Mouse (Mus musculus) midbrain, embryonic 16.5 days (tissue): ENCODE measurements around the gene Capn5. TPM values are rescaled to one million over a fixed set of nuclear protein-coding genes. Genes with fewer than 3 reads are reported as not detected.

Experiments
- ATAC-seq: fragments of 200-750 bp; cut with Nextera tagmentation; 2 replicates; pipeline ENCODE4 v1.8.0; 2017; ENCODE audit warnings: moderate TSS enrichment
- H3K27ac ChIP-seq: fragments of 300-500 bp; sonication (generic); 2 replicates; pipeline ENCODE4 v1.5.1; 2014; ENCODE audit warnings: mild to moderate bottlenecking, low read length, mixed read lengths
- H3K27me3 ChIP-seq: fragments of 300-500 bp; sonication (generic); 2 replicates; pipeline ENCODE4 v1.6.1; 2014; ENCODE audit warnings: low read depth, low read length, mixed read lengths; ENCODE audit not compliant: control insufficient read depth, insufficient read depth
- H3K36me3 ChIP-seq: fragments of 300-500 bp; sonication (generic); 2 replicates; pipeline ENCODE4 v1.6.1; 2014; ENCODE audit warnings: mild to moderate bottlenecking, low read length, moderate library complexity, mixed read lengths; ENCODE audit not compliant: control insufficient read depth, insufficient read depth
- H3K4me1 ChIP-seq: fragments of 300-500 bp; sonication (generic); 2 replicates; pipeline ENCODE4 v1.6.1; 2014; ENCODE audit warnings: mild to moderate bottlenecking, low read length, mixed read lengths; ENCODE audit not compliant: control insufficient read depth, insufficient read depth
- H3K4me2 ChIP-seq: fragments of 300-500 bp; sonication (generic); 2 replicates; pipeline ENCODE4 v1.6.1; 2014; ENCODE audit warnings: mild to moderate bottlenecking, low read length, mixed read lengths
- H3K4me3 ChIP-seq: fragments of 300-500 bp; sonication (generic); 2 replicates; pipeline ENCODE4 v1.5.1; 2014; ENCODE audit warnings: low read depth, mild to moderate bottlenecking, low read length, moderate library complexity, mixed read lengths
- H3K9ac ChIP-seq: fragments of 300-500 bp; sonication (generic); 2 replicates; pipeline ENCODE4 v1.6.1; 2014; ENCODE audit warnings: low read depth, low read length, mixed read lengths
- H3K9me3 ChIP-seq: fragments of 300-500 bp; sonication (generic); replicated peaks from 2 replicates; pipeline ENCODE4 v1.6.1; 2014; ENCODE audit warnings: mild to moderate bottlenecking, low read length, mixed read lengths; ENCODE audit not compliant: control insufficient read depth, poor library complexity, severe bottlenecking
- WGBS: fragments of 180-500 bp; shearing (Covaris S2); extraction: QIAGEN DNeasy Blood & Tissue Kit; methylation state at CpG from one replicate; pipeline ENCODE4 v1.1.7; 2014; 5-methylcytosine and 5-hydroxymethylcytosine counted together
- polyA plus RNA-seq: library from polyadenylated mRNA; unstranded; fragments of >200 nt; fragmentation: Nextera tagmentation; extraction: Ambion mirVana; gene quantifications from 2 replicates; pipeline ENCODE4 v1.2.1, GENCODE M21; 2015

Gene Capn5
- polyA plus RNA-seq, 1 experiment from 2014 or later: 23.5 TPM

- WGBS: 64% methylated on average over 6 of the region's 6 CpGs
- Histone ChIP-seq H3K27ac (no peak overlapping the region), H3K4me3 (no peak overlapping the region), H3K9ac (no peak overlapping the region), H3K9me3 (no peaks in the 10 kb centered on the region), H3K4me2 (no peak overlapping the region), H3K27me3 (no peaks in the 10 kb centered on the region), H3K4me1 (no peaks in the 10 kb centered on the region), H3K36me3 (no peaks in the 10 kb centered on the region)
- no peak for ATAC-seq
Observed at GRCm38 (mm10) chr7:98171141-98172073, 6.7 kb downstream of the Capn5 start.

GRCm38 (mm10) chr7:98164999-98165528, 13.0 kb downstream of the Capn5 start:
- H3K9ac ChIP-seq: peak overlapping the region; percentile 41; the same call in 1 of the 2 replicates
- H3K4me2 ChIP-seq: no peak overlapping the region
- WGBS: 61% methylated on average over 10 of the region's 10 CpGs
- no peaks in the 10 kb centered on the region for H3K9me3 ChIP-seq
- no peaks in the 10 kb centered on the region; the same call in 1 of the 2 replicates for H3K4me1 ChIP-seq
- H3K27me3 ChIP-seq: no peaks in the 10 kb centered on the region
- peak; percentile 56; the same call in 1 of the 2 replicates for ATAC-seq
- H3K4me3 ChIP-seq: no peak overlapping the region
- no peaks in the 10 kb centered on the region; the same call in 1 of the 2 replicates for H3K36me3 ChIP-seq
- H3K27ac ChIP-seq: 0 out of 2 replicates have a peak overlapping the region, but pooled peaks have one; percentile 9

GRCm38 (mm10) chr7:98164382-98164998, 13.6 kb downstream of the Capn5 start:
- Histone ChIP-seq H3K36me3 (no peaks in the 10 kb centered on the region; the same call in 1 of the 2 replicates), H3K27ac (no peak overlapping the region), H3K4me2 (no peak overlapping the region), H3K9ac (no peak overlapping the region; the same call in 1 of the 2 replicates), H3K4me3 (no peak overlapping the region), H3K9me3 (no peaks in the 10 kb centered on the region), H3K27me3 (no peaks in the 10 kb centered on the region), H3K4me1 (no peaks in the 10 kb centered on the region; the same call in 1 of the 2 replicates)
- ATAC-seq: no peak
- 77% methylated on average over 9 of the region's 9 CpGs for WGBS

GRCm38 (mm10) chr7:98163700-98164099, 14.4 kb downstream of the Capn5 start:
- H3K36me3 ChIP-seq: no peaks in the 10 kb centered on the region; the same call in 1 of the 2 replicates
- H3K27me3 ChIP-seq: no peaks in the 10 kb centered on the region
- no peak overlapping the region for H3K4me3 ChIP-seq
- H3K4me2 ChIP-seq: no peak overlapping the region
- no peaks in the 10 kb centered on the region for H3K9me3 ChIP-seq
- H3K27ac ChIP-seq: no peak overlapping the region
- H3K4me1 ChIP-seq: no peaks in the 10 kb centered on the region; the same call in 1 of the 2 replicates
- no peak overlapping the region for H3K9ac ChIP-seq
- 50% methylated on average over 3 of the region's 3 CpGs for WGBS
- ATAC-seq: no peak

GRCm38 (mm10) chr7:98162239-98162638, 15.8 kb downstream of the Capn5 start:
- Histone ChIP-seq H3K27ac (no peak overlapping the region), H3K4me3 (no peak overlapping the region), H3K36me3 (no peaks in the 10 kb centered on the region; the same call in 1 of the 2 replicates), H3K27me3 (no peaks in the 10 kb centered on the region), H3K9me3 (no peaks in the 10 kb centered on the region), H3K4me1 (peaks cover 4% of the 10 kb centered on the region; the same call in 1 of the 2 replicates), H3K4me2 (no peak overlapping the region), H3K9ac (no peak overlapping the region)
- 87% methylated on average over 6 of the region's 6 CpGs for WGBS
- no peak for ATAC-seq

- H3K4me3 ChIP-seq: no peak overlapping the region
- no peaks in the 10 kb centered on the region; the same call in 1 of the 2 replicates for H3K36me3 ChIP-seq
- H3K9ac ChIP-seq: no peak overlapping the region
- no peaks in the 10 kb centered on the region for H3K27me3 ChIP-seq
- no peak overlapping the region for H3K27ac ChIP-seq
- H3K4me1 ChIP-seq: peaks cover 9% of the 10 kb centered on the region; the same call in 1 of the 2 replicates
- no peak for ATAC-seq
- 60% methylated on average over 8 of the region's 8 CpGs for WGBS
- H3K9me3 ChIP-seq: no peaks in the 10 kb centered on the region
- no peak overlapping the region for H3K4me2 ChIP-seq
Observed at GRCm38 (mm10) chr7:98160041-98160740, 17.9 kb downstream of the Capn5 start.

GRCm38 (mm10) chr7:98158481-98158880, 19.6 kb downstream of the Capn5 start:
- Histone ChIP-seq H3K4me1 (peaks cover 9% of the 10 kb centered on the region; the same call in 1 of the 2 replicates), H3K36me3 (no peaks in the 10 kb centered on the region; the same call in 1 of the 2 replicates), H3K4me3 (no peak overlapping the region), H3K9me3 (no peaks in the 10 kb centered on the region), H3K9ac (no peak overlapping the region), H3K4me2 (no peak overlapping the region), H3K27ac (no peak overlapping the region), H3K27me3 (no peaks in the 10 kb centered on the region)
- WGBS: 62% methylated on average over 8 of the region's 8 CpGs
- no peak for ATAC-seq

GRCm38 (mm10) chr7:98157636-98158332, 20.3 kb downstream of the Capn5 start:
- H3K4me2 ChIP-seq: no peak overlapping the region
- no peaks in the 10 kb centered on the region for H3K9me3 ChIP-seq
- H3K4me3 ChIP-seq: no peak overlapping the region
- no peak for ATAC-seq
- WGBS: 54% methylated on average over 5 of the region's 5 CpGs
- H3K9ac ChIP-seq: no peak overlapping the region
- no peaks in the 10 kb centered on the region; the same call in 1 of the 2 replicates for H3K36me3 ChIP-seq
- H3K27ac ChIP-seq: peak overlapping the region; percentile 50; the same call in 1 of the 2 replicates
- no peaks in the 10 kb centered on the region for H3K27me3 ChIP-seq
- H3K4me1 ChIP-seq: peaks cover 9% of the 10 kb centered on the region; the same call in 1 of the 2 replicates
